Mouse (Mus musculus): ENCODE results near the gene Map3k1. TPM values are rescaled to one million over a fixed set of nuclear protein-coding genes. Genes with fewer than 3 reads are reported as not detected.

The Map3k1 gene
- polyA plus RNA-seq, 1 experiment from 2014 or later: 20.5 TPM

DNA sequence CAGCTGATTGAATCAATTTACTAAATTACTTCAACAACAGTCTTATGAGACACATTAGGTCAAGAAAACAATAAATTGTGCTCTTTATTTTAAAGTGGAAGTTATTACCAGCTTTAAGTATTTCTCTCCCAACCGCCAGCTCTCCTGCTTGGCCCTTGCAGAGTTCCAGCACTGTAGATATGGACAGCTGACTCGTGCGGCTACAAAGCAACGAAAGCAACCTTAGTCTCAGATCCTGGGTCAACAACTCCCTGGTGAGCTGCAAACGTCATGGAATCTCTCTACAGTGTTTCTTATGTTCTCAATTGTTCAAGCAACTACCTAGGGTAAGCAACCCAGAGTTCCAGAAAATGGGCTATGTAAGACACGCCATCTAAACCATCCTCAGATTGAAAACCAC, 51.8 kb downstream of the Map3k1 start:
- Histone ChIP-seq H3K4me3 (ENCODE audit: low read length) (no peak overlapping the region), H3K9me3 (ENCODE audit: control insufficient read depth, low read length) (no peaks in the 10 kb centered on the region), H3K36me3 (ENCODE audit: control insufficient read depth, insufficient read depth, low read length) (peaks cover 65% of the 10 kb centered on the region), H3K4me1 (ENCODE audit: control insufficient read depth, insufficient read depth, low read length) (no peaks in the 10 kb centered on the region), H3K4me2 (ENCODE audit: low read depth, low read length) (no peak overlapping the region), H3K9ac (ENCODE audit: low read depth, low read length) (no peak overlapping the region), H3K27ac (ENCODE audit: low read length) (no peak overlapping the region), H3K27me3 (replicated peaks; ENCODE audit: control insufficient read depth, insufficient read depth, low read length) (no peaks in the 10 kb centered on the region)
- 93% methylated on average over 6 of the region's 6 CpGs for WGBS
- ATAC-seq: no peak

DNA sequence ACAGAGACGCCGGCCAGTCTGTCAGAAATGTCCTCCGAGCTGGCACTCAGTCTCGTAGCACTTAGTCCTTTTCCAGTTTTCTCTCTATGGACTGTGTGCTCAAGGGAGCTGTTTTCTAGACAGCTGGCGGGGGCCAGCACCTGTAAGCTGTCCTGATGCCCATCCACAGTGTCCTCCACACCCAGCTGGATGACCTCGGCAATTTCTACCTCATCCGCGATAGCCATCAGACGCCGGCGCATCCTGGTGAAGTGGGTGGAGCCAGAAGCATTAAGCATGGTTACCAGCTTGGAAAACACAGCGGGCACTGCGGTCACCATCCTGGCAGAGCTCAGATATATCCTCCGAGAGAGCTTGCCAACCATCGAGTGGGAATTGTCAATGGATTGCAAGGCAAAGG, 52.9 kb downstream of the Map3k1 start:
- no peak for ATAC-seq

DNA sequence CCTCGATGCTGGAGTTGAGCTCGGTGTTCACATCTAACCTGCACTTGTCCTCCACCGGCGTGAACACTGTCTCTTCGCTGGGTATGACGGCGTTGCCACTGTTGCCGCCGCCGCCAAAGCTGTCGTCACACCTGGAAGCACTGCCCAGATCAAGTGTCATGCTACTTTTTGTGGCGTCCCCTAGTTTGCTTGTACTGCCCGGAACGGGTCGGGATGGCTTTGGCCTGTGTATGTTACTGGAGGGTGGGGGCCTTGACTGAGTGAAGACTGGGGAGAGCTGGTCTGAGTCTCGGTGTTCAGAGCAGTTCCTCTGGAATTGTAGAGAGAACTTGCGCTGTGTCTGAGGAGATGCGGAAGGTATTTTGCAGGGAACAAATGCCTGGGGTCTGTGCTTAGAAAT, 53.4 kb downstream of the Map3k1 start:
- no peak for ATAC-seq
- Histone ChIP-seq H3K27ac (ENCODE audit: low read length) (no peak overlapping the region), H3K4me1 (ENCODE audit: control insufficient read depth, insufficient read depth, low read length) (no peaks in the 10 kb centered on the region), H3K36me3 (ENCODE audit: control insufficient read depth, insufficient read depth, low read length) (peaks cover 59% of the 10 kb centered on the region), H3K4me2 (ENCODE audit: low read depth, low read length) (no peak overlapping the region), H3K4me3 (ENCODE audit: low read length) (no peak overlapping the region), H3K27me3 (replicated peaks; ENCODE audit: control insufficient read depth, insufficient read depth, low read length) (no peaks in the 10 kb centered on the region), H3K9me3 (ENCODE audit: control insufficient read depth, low read length) (no peaks in the 10 kb centered on the region), H3K9ac (ENCODE audit: low read depth, low read length) (no peak overlapping the region)
- 98% methylated on average over 18 of the region's 18 CpGs for WGBS

More for the DNA sequence above, 52.9 kb downstream of the Map3k1 start:
- Histone ChIP-seq H3K9me3 (ENCODE audit: control insufficient read depth, low read length) (no peaks in the 10 kb centered on the region), H3K4me1 (ENCODE audit: control insufficient read depth, insufficient read depth, low read length) (no peaks in the 10 kb centered on the region), H3K27ac (ENCODE audit: low read length) (no peak overlapping the region), H3K4me2 (ENCODE audit: low read depth, low read length) (no peak overlapping the region), H3K9ac (ENCODE audit: low read depth, low read length) (no peak overlapping the region), H3K36me3 (ENCODE audit: control insufficient read depth, insufficient read depth, low read length) (peaks cover 64% of the 10 kb centered on the region), H3K27me3 (replicated peaks; ENCODE audit: control insufficient read depth, insufficient read depth, low read length) (no peaks in the 10 kb centered on the region), H3K4me3 (ENCODE audit: low read length) (no peak overlapping the region)
- 96% methylated on average over 15 of the region's 15 CpGs for WGBS

DNA sequence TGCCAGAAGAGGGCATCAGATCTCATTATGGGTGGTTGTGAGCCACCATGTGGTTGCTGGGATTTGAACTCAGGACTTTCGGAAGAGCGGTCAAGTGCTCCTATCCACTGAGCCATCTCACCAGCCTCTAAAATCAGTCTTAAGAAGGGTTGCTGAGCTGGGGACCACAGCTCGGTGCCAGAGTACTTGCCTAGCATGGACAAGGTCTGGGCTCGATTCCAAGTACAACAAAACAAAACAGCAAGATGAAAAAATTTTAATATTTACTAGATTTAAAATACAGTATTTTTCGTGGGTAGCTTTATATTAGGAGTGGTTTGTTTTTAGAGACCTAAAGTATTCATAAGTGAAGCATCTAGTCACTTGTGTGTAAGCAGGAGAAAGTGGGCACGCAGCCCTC, 55.5 kb downstream of the Map3k1 start:
- Histone ChIP-seq H3K4me3 (ENCODE audit: low read length) (no peak overlapping the region), H3K36me3 (ENCODE audit: control insufficient read depth, insufficient read depth, low read length) (peaks cover 58% of the 10 kb centered on the region), H3K9me3 (ENCODE audit: control insufficient read depth, low read length) (no peaks in the 10 kb centered on the region), H3K9ac (ENCODE audit: low read depth, low read length) (no peak overlapping the region), H3K27ac (ENCODE audit: low read length) (no peak overlapping the region), H3K27me3 (replicated peaks; ENCODE audit: control insufficient read depth, insufficient read depth, low read length) (no peaks in the 10 kb centered on the region), H3K4me1 (ENCODE audit: control insufficient read depth, insufficient read depth, low read length) (no peaks in the 10 kb centered on the region), H3K4me2 (ENCODE audit: low read depth, low read length) (no peak overlapping the region)
- no peak for ATAC-seq
- 88% methylated on average over 6 of the region's 6 CpGs for WGBS

DNA sequence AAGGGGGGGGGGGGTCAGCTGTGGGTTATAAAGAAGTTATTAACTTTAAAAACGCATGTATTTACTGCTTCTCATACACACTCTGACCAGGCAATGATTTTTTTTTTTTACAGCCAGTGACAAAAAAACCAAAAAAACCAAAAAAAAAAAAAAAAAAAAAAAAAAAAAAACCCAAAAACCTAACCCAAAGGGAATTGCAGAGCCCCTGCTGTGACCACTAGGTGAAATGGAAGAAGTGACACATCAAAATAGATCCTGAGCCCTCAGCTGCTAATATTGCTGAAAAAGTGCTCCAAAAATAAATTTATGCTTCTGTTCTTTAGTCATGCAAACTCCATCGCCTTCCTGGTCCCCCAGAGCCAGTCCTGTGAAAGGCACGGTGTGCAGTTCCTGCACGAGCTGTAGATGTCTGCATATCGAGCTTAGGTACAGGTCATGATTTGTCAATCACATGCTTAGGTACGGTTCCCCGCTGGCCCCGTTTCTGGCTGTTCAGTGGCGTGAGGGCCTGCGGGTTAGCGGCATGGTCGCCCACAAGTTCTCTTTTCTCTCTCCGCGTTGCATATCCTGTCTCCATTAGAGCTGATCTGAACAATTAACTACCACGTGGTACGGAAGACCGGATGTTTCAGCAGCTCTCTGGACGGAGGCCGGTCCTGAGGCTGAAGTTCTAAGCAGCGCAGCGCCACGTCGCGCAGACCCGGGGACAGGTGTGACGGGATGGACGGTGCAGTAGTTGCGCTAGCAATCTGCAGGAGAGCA, 60.3 kb downstream of the Map3k1 start:
- no peaks in the 10 kb centered on the region for H3K4me1 ChIP-seq (ENCODE audit: control insufficient read depth, insufficient read depth, low read length)
- no peak overlapping the region for H3K4me3 ChIP-seq (ENCODE audit: low read length)
- H3K36me3 ChIP-seq (ENCODE audit: control insufficient read depth, insufficient read depth, low read length): peaks cover 16% of the 10 kb centered on the region
- ATAC-seq: no peak
- no peak overlapping the region for H3K4me2 ChIP-seq (ENCODE audit: low read depth, low read length)
- no peak overlapping the region for H3K27ac ChIP-seq (ENCODE audit: low read length)
- no peaks in the 10 kb centered on the region for H3K27me3 ChIP-seq (replicated peaks; ENCODE audit: control insufficient read depth, insufficient read depth, low read length)
- 92% methylated on average over 28 of the region's 28 CpGs for WGBS
- no peak overlapping the region for H3K9ac ChIP-seq (ENCODE audit: low read depth, low read length)
- no peaks in the 10 kb centered on the region for H3K9me3 ChIP-seq (ENCODE audit: control insufficient read depth, low read length)

GRCm38 (mm10) chr13:111746831-111747230, 62.0 kb downstream of the Map3k1 start:
- Histone ChIP-seq H3K9ac (ENCODE audit: low read depth, low read length) (no peak overlapping the region), H3K27ac (ENCODE audit: low read length) (no peak overlapping the region), H3K4me3 (ENCODE audit: low read length) (no peak overlapping the region), H3K4me1 (ENCODE audit: control insufficient read depth, insufficient read depth, low read length) (no peaks in the 10 kb centered on the region), H3K4me2 (ENCODE audit: low read depth, low read length) (no peak overlapping the region), H3K27me3 (replicated peaks; ENCODE audit: control insufficient read depth, insufficient read depth, low read length) (no peaks in the 10 kb centered on the region), H3K9me3 (ENCODE audit: control insufficient read depth, low read length) (no peaks in the 10 kb centered on the region), H3K36me3 (ENCODE audit: control insufficient read depth, insufficient read depth, low read length) (peaks cover 9% of the 10 kb centered on the region; the same call in 1 of the 2 replicates)
- ATAC-seq: no peak
- WGBS: 90% methylated on average over 5 of the region's 5 CpGs

- WGBS: 64% methylated on average over 7 of the region's 7 CpGs
- Histone ChIP-seq H3K9ac (ENCODE audit: low read depth, low read length) (no peak overlapping the region), H3K4me1 (ENCODE audit: control insufficient read depth, insufficient read depth, low read length) (no peaks in the 10 kb centered on the region), H3K9me3 (ENCODE audit: control insufficient read depth, low read length) (no peaks in the 10 kb centered on the region), H3K36me3 (ENCODE audit: control insufficient read depth, insufficient read depth, low read length) (peaks cover 9% of the 10 kb centered on the region; the same call in 1 of the 2 replicates), H3K27ac (ENCODE audit: low read length) (no peak overlapping the region), H3K4me3 (ENCODE audit: low read length) (no peak overlapping the region), H3K27me3 (replicated peaks; ENCODE audit: control insufficient read depth, insufficient read depth, low read length) (no peaks in the 10 kb centered on the region), H3K4me2 (ENCODE audit: low read depth, low read length) (no peak overlapping the region)
- ATAC-seq: no peak
Measured at GRCm38 (mm10) chr13:111745216-111745615, 63.6 kb downstream of the Map3k1 start.

DNA sequence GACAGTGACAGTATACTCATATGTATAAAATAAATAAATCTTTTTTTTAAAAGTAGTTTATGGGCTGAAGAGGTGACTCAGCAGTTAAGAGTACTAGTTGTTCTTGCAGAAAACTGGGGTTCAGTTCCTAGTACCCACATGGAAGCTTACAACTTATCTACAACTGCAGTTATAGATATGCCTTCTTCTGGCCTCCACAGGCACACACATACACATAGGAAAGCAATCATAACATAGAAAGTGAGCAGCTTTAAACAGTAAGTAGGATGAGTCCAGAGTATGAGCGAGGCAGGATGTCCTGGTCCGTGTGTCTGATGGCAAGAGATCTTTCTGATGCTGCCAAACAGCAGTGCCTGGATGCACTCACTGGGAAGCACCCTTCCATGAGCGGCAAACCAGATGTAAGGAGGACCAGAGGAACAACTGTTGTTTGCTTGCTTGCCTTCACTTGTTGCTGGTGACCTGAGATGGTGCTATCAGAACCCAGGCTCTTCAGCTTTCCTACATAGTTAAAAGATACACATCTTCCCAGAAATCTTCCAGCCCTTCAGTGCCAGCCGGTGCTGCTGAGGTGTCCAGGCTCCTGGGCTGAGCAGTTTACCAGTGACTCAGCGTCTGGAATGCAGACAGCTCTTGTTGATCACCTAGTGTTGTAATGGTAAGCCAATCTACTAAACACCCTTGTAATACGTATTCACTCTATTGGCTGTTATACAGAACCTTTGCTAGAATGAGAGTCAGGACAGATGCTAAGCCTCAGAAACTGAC, 64.4 kb downstream of the Map3k1 start:
- Histone ChIP-seq H3K4me1 (ENCODE audit: control insufficient read depth, insufficient read depth, low read length) (no peaks in the 10 kb centered on the region), H3K9ac (ENCODE audit: low read depth, low read length) (no peak overlapping the region), H3K27me3 (replicated peaks; ENCODE audit: control insufficient read depth, insufficient read depth, low read length) (no peaks in the 10 kb centered on the region), H3K36me3 (ENCODE audit: control insufficient read depth, insufficient read depth, low read length) (peaks cover 9% of the 10 kb centered on the region; the same call in 1 of the 2 replicates), H3K4me3 (ENCODE audit: low read length) (no peak overlapping the region), H3K27ac (ENCODE audit: low read length) (no peak overlapping the region), H3K9me3 (ENCODE audit: control insufficient read depth, low read length) (no peaks in the 10 kb centered on the region), H3K4me2 (ENCODE audit: low read depth, low read length) (no peak overlapping the region)
- ATAC-seq: peak; percentile 46; the same call in 1 of the 2 replicates
- 72% methylated on average over 6 of the region's 6 CpGs for WGBS

DNA sequence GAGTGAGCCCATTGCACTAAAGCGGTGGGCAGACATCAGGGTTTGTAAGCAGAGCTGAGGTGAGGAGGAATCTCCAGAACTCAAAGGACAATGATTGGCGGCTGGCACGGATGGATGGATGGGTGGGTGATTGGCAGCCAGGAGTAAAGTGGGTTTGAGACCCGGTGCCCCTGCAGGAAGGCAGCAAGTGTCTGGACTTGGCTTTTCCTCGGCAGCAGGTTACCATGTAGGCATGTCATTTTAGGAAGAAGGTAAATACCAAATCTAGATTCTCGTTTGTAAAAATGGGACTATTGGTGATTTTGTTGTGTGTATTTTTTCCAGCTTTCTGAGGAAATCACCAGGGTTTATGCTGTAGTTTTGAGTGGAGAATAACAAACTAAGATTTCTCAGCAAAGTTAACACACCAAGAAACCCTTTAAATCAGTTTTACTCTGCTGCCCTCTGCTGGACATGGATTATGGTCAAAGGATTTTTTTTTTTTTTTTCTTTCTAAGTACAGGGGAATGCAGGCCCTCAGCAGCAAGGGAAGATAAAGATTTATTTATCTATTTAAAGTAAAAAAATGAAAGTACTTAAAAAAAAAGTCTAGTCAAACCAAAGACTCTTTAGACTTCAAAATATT, 66.7 kb downstream of the Map3k1 start:
- no peak for ATAC-seq
- no peak overlapping the region for H3K4me3 ChIP-seq (ENCODE audit: low read length)
- 60% methylated on average over 6 of the region's 6 CpGs for WGBS
- no peaks in the 10 kb centered on the region for H3K27me3 ChIP-seq (replicated peaks; ENCODE audit: control insufficient read depth, insufficient read depth, low read length)
- H3K4me2 ChIP-seq (ENCODE audit: low read depth, low read length): no peak overlapping the region
- H3K27ac ChIP-seq (ENCODE audit: low read length): no peak overlapping the region
- H3K4me1 ChIP-seq (ENCODE audit: control insufficient read depth, insufficient read depth, low read length): no peaks in the 10 kb centered on the region
- no peaks in the 10 kb centered on the region; the same call in 1 of the 2 replicates for H3K9me3 ChIP-seq (ENCODE audit: control insufficient read depth, low read length)
- no peaks in the 10 kb centered on the region for H3K36me3 ChIP-seq (ENCODE audit: control insufficient read depth, insufficient read depth, low read length)
- H3K9ac ChIP-seq (ENCODE audit: low read depth, low read length): no peak overlapping the region

All from intestine, embryonic 16.5 days (tissue).